Mouse (Mus musculus) ES-Bruce4 (cell line): ENCODE results near the gene Psen2. TPM values are rescaled to one million over a fixed set of nuclear protein-coding genes. Genes with fewer than 3 reads are reported as not detected.

Experiments used
- H3K27ac ChIP-seq: 2 replicates; pipeline ENCODE4 v1.5.1; 2012; ENCODE audit warnings: low read length, inconsistent platforms; ENCODE audit not compliant: insufficient read depth
- H3K27me3 ChIP-seq: 2 replicates; pipeline ENCODE4 v1.6.1; 2012; ENCODE audit warnings: mild to moderate bottlenecking, low read length, inconsistent platforms; ENCODE audit not compliant: control insufficient read depth, poor library complexity, insufficient read depth, severe bottlenecking
- H3K36me3 ChIP-seq: 2 replicates; pipeline ENCODE4 v1.6.1; 2012; ENCODE audit warnings: inconsistent platforms, mild to moderate bottlenecking, low read length, moderate library complexity; ENCODE audit not compliant: control insufficient read depth, poor library complexity, insufficient read depth, severe bottlenecking
- H3K4me1 ChIP-seq: one replicate; pipeline ENCODE4 v1.8.1; 2011; ENCODE audit warnings: low read length; ENCODE audit not compliant: control insufficient read depth, insufficient read depth
- H3K4me3 ChIP-seq: 2 replicates; pipeline ENCODE4 v1.5.1; 2011; ENCODE audit warnings: low read depth, mild to moderate bottlenecking, low read length
- H3K9ac ChIP-seq: 2 replicates; pipeline ENCODE4 v1.6.1; 2012; ENCODE audit warnings: low read depth, mild to moderate bottlenecking, inconsistent platforms; ENCODE audit not compliant: poor library complexity, severe bottlenecking
- H3K9me3 ChIP-seq: replicated peaks from 2 replicates; pipeline ENCODE4 v1.6.1; 2012; ENCODE audit warnings: mild to moderate bottlenecking, low read length, inconsistent platforms; ENCODE audit not compliant: control insufficient read depth, poor library complexity, insufficient read depth, severe bottlenecking
- CTCF ChIP-seq: IDR thresholded peaks from one replicate; pipeline ENCODE4 v1.8.1; 2011; ENCODE audit warnings: low read depth, low read length
- EP300 ChIP-seq: IDR thresholded peaks from 2 replicates; pipeline ENCODE4 v1.6.1; 2011; ENCODE audit warnings: low read depth, low read length; ENCODE audit not compliant: insufficient read depth
- POLR2A ChIP-seq: IDR thresholded peaks from one replicate; pipeline ENCODE4 v1.8.1; 2011; ENCODE audit warnings: low read length; ENCODE audit not compliant: insufficient read depth
- polyA plus RNA-seq: library from polyadenylated mRNA; stranded (reverse); fragments of >200 nt; gene quantifications from 2 replicates; pipeline ENCODE4 v1.2.4, GENCODE M21; 2011; ENCODE audit warnings: low read depth; ENCODE audit not compliant: missing spikeins, insufficient read depth, insufficient read length

Psen2 gene
- polyA plus RNA-seq, 1 experiment, result 11.7 TPM

DNA sequence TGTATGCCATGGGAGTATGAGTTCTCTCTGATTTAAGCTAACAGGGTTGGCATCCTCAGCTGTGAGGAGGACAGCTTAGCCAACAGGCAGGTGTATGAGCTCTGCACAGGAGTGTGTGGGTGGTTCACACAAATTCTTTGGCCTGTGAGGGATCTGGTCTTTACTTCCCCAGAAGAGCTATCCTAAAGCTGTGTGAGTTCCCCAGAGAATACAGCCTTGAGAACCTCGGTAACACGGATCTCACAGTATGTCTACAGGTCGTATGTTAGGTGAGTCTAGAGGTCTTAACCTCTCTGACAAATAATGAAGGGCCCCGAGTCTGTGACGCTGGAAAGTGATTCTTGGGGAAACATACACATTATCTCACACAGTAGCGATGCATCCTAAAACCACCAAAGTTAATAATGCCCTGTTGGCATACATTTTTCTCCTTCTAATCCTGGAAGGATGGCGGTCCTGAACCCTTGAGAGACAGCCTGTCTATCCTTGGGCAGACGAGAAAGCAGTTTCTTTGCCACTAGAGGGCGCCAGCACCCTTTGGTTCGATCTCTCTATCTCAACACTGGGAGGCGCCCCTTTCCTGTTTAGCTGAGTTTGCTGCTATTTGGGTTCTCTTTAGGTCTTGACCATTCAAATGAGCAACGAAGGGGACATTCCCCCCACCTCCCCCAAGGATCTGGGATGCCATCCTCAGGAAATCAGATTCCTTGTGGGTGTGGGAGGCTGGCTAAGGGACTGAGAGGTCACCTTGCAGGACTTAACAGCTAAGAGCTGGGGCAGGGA lies 5.2 kb upstream of the Psen2 start:
- no peak overlapping the region for H3K9ac ChIP-seq
- H3K27me3 ChIP-seq, result no peaks in the 10 kb centered on the region
- H3K4me1 ChIP-seq, result peaks cover 2% of the 10 kb centered on the region
- H3K9me3 ChIP-seq, result no peaks in the 10 kb centered on the region
- H3K36me3 ChIP-seq, result no peaks in the 10 kb centered on the region
- no peak overlapping the region for H3K4me3 ChIP-seq
- H3K27ac ChIP-seq, result no peak overlapping the region
- TF ChIP-seq CTCF, result peak; percentile 100
- TF ChIP-seq POLR2A, result no peak

- H3K4me1 ChIP-seq, result peaks cover 2% of the 10 kb centered on the region
- no peak overlapping the region for H3K4me3 ChIP-seq
- H3K36me3 ChIP-seq, result no peaks in the 10 kb centered on the region
- no peak overlapping the region for H3K9ac ChIP-seq
- H3K27me3 ChIP-seq, result no peaks in the 10 kb centered on the region
- H3K9me3 ChIP-seq, result no peaks in the 10 kb centered on the region
- H3K27ac ChIP-seq, result no peak overlapping the region
- no peak for TF ChIP-seq CTCF
- TF ChIP-seq EP300, result no peak
- no peak for TF ChIP-seq POLR2A
Observed at GRCm38 (mm10) chr1:180267151-180267550, 3.9 kb upstream of the Psen2 start.

- Histone ChIP-seq H3K9ac (no peak overlapping the region), H3K27ac (no peak overlapping the region), H3K9me3 (no peaks in the 10 kb centered on the region), H3K4me1 (peaks cover 2% of the 10 kb centered on the region), H3K36me3 (no peaks in the 10 kb centered on the region), H3K27me3 (no peaks in the 10 kb centered on the region), H3K4me3 (no peak overlapping the region)
- TF ChIP-seq POLR2A (no peak), EP300 (no peak), CTCF (no peak)
Observed at GRCm38 (mm10) chr1:180265399-180265798, 2.2 kb upstream of the Psen2 start.

GRCm38 (mm10) chr1:180264851-180265250 lies 1.6 kb upstream of the Psen2 start:
- Histone ChIP-seq H3K4me1 (peaks cover 2% of the 10 kb centered on the region), H3K27me3 (no peaks in the 10 kb centered on the region), H3K27ac (no peak overlapping the region), H3K9ac (no peak overlapping the region), H3K4me3 (no peak overlapping the region), H3K36me3 (no peaks in the 10 kb centered on the region), H3K9me3 (no peaks in the 10 kb centered on the region)
- no peak for TF ChIP-seq EP300
- no peak for TF ChIP-seq CTCF
- TF ChIP-seq POLR2A, result no peak

GRCm38 (mm10) chr1:180264389-180264788 lies 1.2 kb upstream of the Psen2 start:
- TF ChIP-seq CTCF (no peak), EP300 (no peak)
- H3K27me3 ChIP-seq, result no peaks in the 10 kb centered on the region

DNA sequence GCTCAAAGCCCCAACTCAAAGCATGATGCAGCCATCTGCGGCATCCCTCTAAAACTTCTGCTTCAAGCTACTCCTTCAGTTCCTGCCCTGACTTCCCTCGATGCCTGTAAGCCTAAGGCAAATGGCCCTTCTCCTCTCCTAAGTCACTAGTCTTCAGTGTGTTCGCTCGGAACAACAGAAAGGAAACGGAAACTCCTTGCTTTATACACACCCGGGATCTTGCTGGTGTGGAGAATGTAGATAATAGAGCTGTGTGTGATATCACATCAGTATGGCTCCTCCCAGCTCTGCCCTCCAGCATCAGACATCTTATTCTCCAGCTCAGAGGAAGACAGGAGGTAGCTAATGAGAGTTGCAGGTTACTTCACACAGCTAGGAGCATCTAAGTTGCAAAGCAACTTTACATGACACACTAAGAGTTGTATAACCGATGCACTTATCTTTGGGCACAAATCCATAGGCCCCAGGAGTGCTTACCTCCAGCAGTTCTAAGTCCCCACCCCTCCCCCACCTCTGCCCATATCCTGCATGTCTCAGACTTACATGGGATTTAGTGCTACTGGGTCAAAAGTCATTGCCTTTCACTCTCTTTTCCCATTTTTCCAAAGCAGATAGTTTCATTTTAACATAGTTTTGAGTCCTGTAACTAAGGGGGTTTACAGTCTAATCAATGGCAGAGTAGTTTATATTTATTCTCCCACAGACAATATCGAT lies 1.2 kb downstream of the Psen2 start:
- H3K36me3 ChIP-seq, result no peaks in the 10 kb centered on the region

More at GRCm38 (mm10) chr1:180264389-180264788, 1.2 kb upstream of the Psen2 start:
- Histone ChIP-seq H3K27ac (no peak overlapping the region), H3K36me3 (no peaks in the 10 kb centered on the region), H3K4me3 (no peak overlapping the region), H3K9ac (no peak overlapping the region), H3K4me1 (peaks cover 2% of the 10 kb centered on the region), H3K9me3 (no peaks in the 10 kb centered on the region)

More for the DNA sequence above, 1.2 kb downstream of the Psen2 start:
- TF ChIP-seq CTCF, result no peak
- H3K9ac ChIP-seq, result no peak overlapping the region
- peaks cover 2% of the 10 kb centered on the region for H3K4me1 ChIP-seq
- no peak overlapping the region for H3K27ac ChIP-seq
- no peaks in the 10 kb centered on the region for H3K9me3 ChIP-seq
- no peaks in the 10 kb centered on the region for H3K27me3 ChIP-seq
- H3K4me3 ChIP-seq, result no peak overlapping the region
